Mouse (Mus musculus) fibroblast of lung, adult 2 months (primary cell): ENCODE results near the gene Rilp.
"Not testable (repeated sequence)": the region's sequence is repeated elsewhere in the genome, so short reads cannot be mapped to it uniquely, and the experiment has no call there.

ENCODE experiments used
- DNase-seq: peaks from one replicate; pipeline ENCODE4 v3.0.0-alpha.2; 2011; ENCODE audit warnings: low read depth

Gene Rilp

GRCm38 (mm10) chr11:75533314-75534015, 23.6 kb downstream of the Rilp start:
- DNase-seq, result no peak

DNA sequence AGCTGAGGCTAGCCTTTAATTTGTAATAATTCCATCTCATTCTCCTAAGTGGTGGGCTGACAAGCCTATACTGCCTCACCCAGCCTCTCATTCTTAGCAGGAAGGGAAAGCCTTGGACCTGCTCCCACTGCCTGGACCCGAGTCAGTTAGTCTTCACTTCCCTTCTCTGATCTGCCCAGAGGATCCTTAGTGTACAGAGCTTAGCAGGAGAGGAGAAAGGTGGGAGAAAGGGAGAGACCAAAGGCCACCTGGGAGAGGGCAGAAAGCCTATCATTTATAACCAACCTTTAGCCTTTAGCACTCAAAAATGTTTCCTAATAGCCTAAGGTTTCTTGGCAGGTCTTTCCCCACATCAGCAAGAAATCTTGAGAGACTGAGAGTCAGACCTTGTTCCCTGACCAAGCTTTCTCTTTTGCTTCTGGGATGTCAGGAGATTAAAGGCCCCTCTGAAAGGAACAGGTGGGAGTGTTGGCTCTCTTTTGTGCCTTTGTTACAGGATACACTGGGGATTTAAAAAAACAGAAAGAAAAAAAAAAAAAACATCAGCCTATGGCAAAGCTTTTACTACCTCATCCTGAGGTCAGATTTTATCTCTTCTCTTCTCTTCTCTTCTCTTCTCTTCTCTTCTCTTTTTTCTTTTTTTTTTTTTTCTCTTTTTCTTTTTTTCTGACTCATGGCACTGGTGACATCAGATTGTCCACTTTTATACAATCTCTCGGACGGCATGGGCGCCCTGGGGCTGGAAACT, 24.6 kb downstream of the Rilp start:
- no peak for DNase-seq

GRCm38 (mm10) chr11:75535106-75535795, 25.4 kb downstream of the Rilp start:
- DNase-seq, result no peak

DNA sequence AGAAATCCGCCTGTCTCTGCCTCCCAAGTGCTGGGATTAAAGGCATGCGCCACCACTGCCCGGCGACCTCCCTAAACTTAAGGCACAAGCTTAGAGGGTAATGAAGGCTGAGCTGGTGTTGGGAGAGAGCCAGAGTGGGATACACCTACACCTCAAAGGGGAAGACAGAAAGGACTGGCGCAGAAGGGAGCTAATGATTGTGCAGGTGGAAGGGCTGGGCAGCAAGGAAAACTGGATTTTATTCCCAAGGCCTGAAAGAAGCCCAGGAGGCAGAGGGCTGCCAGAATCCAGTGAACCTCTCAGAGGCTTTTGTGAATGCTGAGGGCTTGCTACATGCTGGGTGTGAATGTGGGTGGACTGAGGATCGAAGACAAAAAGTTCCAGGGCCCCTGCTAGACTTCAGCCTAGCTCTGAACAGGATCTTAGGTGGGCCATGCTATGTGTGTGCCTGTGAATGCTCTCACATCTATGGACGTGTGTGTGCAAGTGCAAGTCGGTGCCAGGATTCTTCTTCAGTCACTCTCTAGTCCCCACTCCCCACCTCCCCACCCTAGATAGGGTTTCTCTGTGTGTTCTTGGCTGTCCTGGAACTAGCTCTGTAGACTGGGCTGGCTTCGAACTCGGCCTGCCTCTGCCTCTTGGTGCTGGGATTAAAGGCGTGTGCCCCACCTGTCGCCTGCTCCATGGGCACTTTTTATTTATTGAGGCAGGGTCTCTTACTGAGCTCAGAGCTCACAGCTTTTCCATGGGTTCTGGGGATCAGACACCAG, 26.5 kb downstream of the Rilp start:
- DNase-seq, result no peak

- no peak for DNase-seq
Observed at GRCm38 (mm10) chr11:75537025-75537414, 27.1 kb downstream of the Rilp start.

GRCm38 (mm10) chr11:75537491-75538183, 27.7 kb downstream of the Rilp start:
- DNase-seq, result no peak

DNA sequence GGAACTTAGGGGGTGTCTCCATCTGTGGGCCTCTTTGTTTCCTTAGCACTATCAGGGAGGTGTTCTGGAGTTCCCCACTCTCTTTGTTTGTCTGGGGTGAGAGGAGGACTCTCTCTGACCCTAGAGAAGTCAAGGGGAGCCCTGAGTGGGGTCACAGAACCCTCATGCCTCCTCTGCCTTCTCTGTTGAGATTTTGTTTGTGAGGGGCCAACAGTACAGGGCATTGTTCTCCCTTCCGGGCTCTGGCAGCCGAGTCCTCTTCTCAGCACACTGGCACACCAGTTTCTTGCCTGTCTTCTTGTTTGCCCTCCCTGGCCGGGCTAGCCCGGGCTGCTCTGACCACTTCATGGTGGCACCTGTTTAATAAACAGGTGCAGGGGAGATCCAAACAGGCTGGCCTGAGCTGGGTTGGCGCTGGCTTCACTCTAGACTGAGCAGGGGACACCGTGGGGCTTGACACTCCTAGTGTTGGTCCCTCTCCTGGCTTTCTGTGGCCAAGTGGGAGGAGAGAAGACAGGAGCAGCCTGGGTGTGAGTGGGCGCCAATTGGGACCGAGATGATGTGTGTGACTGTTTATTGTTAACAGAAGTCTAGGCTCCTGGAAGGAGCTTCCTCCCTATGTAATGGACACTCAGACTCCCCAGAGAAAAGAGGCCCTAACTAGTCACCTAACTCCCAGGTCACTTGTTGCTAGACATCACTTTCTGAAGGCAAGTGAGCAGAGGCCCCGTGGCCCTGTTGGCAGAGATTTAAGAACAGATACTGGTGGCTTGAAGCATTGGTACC, 28.5 kb downstream of the Rilp start:
- no peak for DNase-seq

DNA sequence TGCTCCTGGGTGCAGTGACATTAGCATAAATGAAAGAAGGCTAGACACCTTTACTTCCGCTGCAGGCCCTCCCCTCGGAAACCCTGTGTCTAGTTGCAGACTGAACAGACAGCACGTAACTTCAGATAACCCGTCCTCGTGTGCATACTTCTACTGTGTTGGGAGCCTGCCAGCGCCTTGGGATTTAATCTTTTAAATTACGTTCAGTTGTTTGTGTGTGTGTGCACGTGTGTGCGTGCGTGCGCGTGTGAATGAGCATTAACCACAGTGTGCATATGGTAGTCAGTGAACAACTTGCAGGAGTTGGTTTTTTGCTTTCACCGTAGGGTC, 29.0 kb downstream of the Rilp start:
- no peak for DNase-seq

- no peak for DNase-seq
Observed at GRCm38 (mm10) chr11:75540209-75540608, 30.3 kb downstream of the Rilp start.

DNA sequence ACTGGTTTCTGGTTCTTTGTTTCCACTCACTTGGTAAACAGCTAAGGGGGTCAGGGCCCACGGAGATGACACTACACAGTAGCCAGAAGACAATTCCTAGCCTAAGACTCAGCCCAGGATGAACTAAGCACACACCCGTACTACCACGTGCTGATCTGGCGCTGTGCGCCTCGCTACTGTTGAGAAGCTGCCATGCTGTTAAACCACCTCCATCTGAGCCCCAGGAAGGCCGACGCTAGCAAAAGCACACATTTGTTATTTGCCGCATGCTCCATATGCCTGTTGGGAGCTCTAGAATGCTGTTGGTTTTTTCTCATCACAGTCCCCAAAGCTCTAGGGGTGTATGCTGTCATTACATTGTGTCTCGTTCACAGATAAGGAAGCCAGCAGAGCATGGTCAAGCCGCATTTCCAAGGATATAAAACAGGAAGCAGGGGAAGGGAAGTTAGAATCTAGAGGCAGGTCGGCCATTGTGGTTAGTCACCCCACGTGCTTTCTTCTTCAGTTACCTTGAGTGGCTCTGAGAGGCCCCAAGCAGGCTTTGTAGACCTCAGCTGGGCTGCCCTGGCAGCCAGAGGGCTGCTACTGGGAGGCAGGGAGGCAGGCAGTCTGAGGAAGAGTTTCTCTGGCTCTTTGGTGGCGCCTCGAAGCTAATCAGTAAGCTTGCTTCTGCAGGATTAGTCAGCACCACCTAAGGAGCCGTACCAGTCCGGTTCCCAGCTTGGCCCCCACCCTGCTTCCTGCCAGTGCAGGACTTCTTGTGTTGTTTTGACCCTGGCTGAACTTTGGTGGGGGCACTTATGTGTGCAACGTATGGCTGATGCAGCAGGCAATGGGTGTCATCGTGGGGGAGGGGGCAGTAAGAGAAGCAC, 31.1 kb downstream of the Rilp start:
- no peak for DNase-seq

GRCm38 (mm10) chr11:75544713-75545112, 34.8 kb downstream of the Rilp start:
- DNase-seq, result no peak

DNA sequence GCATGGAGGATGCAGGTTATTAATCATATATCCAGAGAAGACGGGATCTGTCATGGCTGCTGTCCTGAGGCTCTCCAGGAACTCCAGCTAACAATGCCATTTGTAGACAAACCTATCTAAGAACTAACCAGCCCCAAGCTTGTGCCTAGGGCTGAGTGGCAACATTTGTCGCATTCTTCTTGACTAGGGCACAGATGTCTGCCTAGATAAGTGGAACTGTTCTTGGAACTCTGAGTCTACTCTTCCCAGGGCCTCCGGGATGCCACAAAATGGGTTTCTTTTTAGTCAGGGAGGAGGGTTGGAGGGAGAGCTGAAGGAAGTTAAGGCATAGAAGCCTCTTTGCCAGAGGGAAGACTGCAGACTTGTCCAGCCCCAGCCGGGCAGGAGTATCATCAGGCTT, 36.2 kb downstream of the Rilp start:
- no peak for DNase-seq

DNA sequence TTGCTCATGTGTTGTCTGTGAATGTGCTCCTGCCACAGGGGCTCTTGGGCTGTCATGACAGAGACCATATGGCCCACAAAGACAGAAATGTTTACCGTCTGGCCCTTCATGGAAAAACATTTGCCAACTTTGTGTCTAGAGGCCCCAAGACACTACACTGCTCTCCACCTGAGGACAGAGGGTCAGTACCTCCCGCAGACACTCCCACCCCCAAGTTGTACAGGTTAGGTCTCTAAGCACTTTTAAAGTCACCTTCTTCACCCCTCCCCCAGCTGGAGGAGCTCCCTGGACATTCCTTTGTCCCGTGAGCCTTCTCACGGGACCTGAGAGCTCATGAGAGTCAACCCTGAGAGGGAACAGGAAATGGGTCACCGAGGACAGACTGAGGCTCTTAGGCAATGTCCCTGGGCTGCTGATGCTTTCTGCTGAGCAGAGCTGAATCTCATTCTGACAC, 39.8 kb downstream of the Rilp start:
- DNase-seq, result no peak

- no peak for DNase-seq
Observed at GRCm38 (mm10) chr11:75550200-75550946, 40.5 kb downstream of the Rilp start.

DNA sequence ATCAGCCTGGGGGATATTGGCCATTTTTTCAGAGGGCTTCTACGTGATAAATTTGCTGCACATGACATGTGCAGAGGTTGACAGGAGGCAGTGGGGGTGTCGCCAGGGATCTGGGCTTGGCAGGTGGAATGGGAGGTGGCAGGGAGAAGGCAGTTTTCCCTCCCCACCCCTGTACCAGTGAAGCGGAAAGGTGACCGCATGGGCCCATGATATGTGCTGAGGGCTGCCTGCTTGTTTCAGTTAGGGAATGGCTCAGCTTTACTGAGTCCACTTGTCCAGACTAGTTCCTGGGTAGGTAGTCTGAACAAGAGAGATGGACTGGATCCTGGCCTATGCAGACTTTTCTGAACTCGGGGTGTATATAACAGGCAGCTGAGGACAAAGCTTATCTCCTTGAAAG, 41.4 kb downstream of the Rilp start:
- no peak for DNase-seq

- DNase-seq, result peak; percentile 54
Observed at GRCm38 (mm10) chr11:75551961-75552441, 42.1 kb downstream of the Rilp start.

GRCm38 (mm10) chr11:75552906-75553482, 43.1 kb downstream of the Rilp start:
- DNase-seq, result peak; percentile 58

DNA sequence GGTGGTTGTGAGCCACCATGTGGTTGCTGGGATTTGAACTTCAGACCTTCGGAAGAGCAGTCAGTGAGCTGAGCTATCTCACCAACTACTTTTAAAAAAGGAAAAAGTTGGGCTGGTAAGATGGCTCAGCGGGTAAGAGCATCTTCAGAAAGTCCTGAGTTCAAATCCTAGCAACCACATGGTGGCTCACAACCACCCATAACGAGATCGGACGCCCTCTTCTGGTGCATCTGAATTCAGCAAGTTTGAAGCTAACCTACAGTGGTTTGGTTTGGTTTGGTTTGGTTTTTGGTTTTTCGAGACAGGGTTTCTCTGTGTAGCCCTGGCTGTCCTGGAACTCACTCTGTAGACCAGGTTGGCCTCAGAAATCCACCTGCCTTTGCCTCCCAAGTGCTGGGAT, 46.1 kb downstream of the Rilp start:
- not testable (repeated sequence) for DNase-seq

DNA sequence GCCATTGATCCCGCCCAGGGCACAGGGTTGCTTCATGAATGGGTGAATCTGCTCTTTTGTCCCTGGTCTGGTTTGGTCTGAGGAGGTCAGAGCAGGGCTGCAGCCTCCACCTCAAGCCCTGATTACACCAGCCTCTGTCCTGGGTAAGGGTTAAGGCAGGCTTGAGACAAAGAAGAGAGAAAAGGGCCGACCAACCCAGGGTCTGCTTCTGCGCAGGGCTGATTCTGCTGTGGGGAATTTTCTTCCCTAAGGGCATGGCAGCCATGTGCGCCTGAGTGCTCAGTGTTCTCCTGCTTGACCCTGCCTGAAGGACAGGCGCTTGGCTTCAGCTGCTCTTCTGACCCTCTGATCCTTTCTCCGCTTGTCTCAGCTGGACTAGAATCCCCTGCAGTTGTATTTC, 47.2 kb downstream of the Rilp start:
- no peak for DNase-seq
